In the genomic region with DNA sequence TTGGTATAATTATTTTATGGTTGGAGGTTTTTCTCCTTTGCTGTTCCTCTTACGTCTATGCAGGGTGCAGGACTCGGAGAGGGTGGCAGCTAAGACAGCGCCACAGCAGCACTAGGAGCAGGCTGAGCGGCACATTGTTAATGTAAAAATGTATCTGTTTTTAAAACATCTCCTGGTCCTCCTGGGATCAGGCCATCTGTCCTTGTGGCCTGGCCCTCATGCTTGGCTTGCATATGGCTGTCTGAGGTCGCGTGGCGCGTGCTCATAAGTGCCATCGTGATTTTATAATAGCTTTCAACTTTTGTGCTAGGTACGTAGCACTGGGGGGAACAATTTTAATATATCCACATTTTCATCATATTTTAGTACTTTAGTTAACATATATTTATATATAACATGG, we compare ENCODE assay signal across 17 mouse cellular contexts.
DNase-seq lines count a peak whose midpoint lies in the region; ATAC-seq and TF ChIP-seq lines count a peak whose summit lies in the region.
"Had no signal": no experiment of that assay in that cellular context is flagged by ENCODE, and none has a peak within 500 bp of the region (broad histone marks: within the 10 kb centered on the region; RNA-seq: fewer than 3 reads in every experiment).

No protein-coding gene starts in this region.

- no peak for TF ChIP-seq EP300 in stomach, postnatal 0 days (optimal IDR thresholded peaks at IDR 0.05)

- no peaks in the 10 kb centered on the region for H3K36me3 ChIP-seq in hindbrain, embryonic 12.5 days
- no peaks in the 10 kb centered on the region for H3K36me3 ChIP-seq in hindbrain, embryonic 10.5 days
- no peaks in the 10 kb centered on the region for H3K36me3 ChIP-seq in stomach, embryonic 16.5 days (ENCODE audit: control insufficient read depth, insufficient read depth, low read length)
- no peaks in the 10 kb centered on the region for H3K36me3 ChIP-seq in stomach, postnatal 0 days (ENCODE audit: control insufficient read depth, insufficient read depth, low read length)
- H3K36me3 ChIP-seq in hindbrain, postnatal 0 days (ENCODE audit: insufficient read depth, low read length) = no peaks in the 10 kb centered on the region
- no peaks in the 10 kb centered on the region for H3K36me3 ChIP-seq in splenic B cell, adult 2 months (ENCODE audit: control insufficient read depth, insufficient read depth, low read length, poor library complexity, severe bottlenecking)
- H3K36me3 ChIP-seq in heart, embryonic 12.5 days = no peaks in the 10 kb centered on the region
- H3K36me3 ChIP-seq: heart, embryonic 15.5 days; limb, embryonic 13.5 days; liver, embryonic 15.5 days had no signal

- H3K4me1 ChIP-seq in hindbrain, embryonic 12.5 days = peaks cover 28% of the 10 kb centered on the region
- H3K4me1 ChIP-seq in hindbrain, embryonic 10.5 days (replicated peaks) = peaks cover 22% of the 10 kb centered on the region
- peaks cover 24% of the 10 kb centered on the region for H3K4me1 ChIP-seq in stomach, embryonic 16.5 days (ENCODE audit: control insufficient read depth, insufficient read depth, low read length)
- H3K4me1 ChIP-seq in stomach, postnatal 0 days (replicated peaks; ENCODE audit: control insufficient read depth, insufficient read depth) = peaks cover 6% of the 10 kb centered on the region
- H3K4me1 ChIP-seq in hindbrain, postnatal 0 days (ENCODE audit: insufficient read depth, low read length) = peaks cover 8% of the 10 kb centered on the region; the same call in 1 of the 2 replicates
- peaks cover 30% of the 10 kb centered on the region for H3K4me1 ChIP-seq in heart, embryonic 12.5 days (replicated peaks)

- H3K9me3 ChIP-seq in hindbrain, embryonic 12.5 days (replicated peaks) = no peaks in the 10 kb centered on the region
- no peaks in the 10 kb centered on the region for H3K9me3 ChIP-seq in hindbrain, embryonic 10.5 days
- H3K9me3 ChIP-seq in stomach, embryonic 16.5 days (replicated peaks; ENCODE audit: control insufficient read depth, low read length) = no peaks in the 10 kb centered on the region
- H3K9me3 ChIP-seq in stomach, postnatal 0 days (ENCODE audit: control insufficient read depth, low read length) = no peaks in the 10 kb centered on the region
- no peaks in the 10 kb centered on the region for H3K9me3 ChIP-seq in hindbrain, postnatal 0 days (ENCODE audit: low read length)
- H3K9me3 ChIP-seq in heart, embryonic 12.5 days (replicated peaks) = no peaks in the 10 kb centered on the region
- H3K9me3 ChIP-seq: heart, embryonic 15.5 days; limb, embryonic 13.5 days; liver, embryonic 15.5 days had no signal

- no peak for DNase-seq in hindbrain, embryonic 10.5 days (ENCODE audit: low spot score)
- DNase-seq in stomach, postnatal 0 days (ENCODE audit: low spot score) = no peak
- DNase-seq in hindbrain, postnatal 0 days (ENCODE audit: low spot score) = peak; percentile 30
- DNase-seq in splenic B cell, adult 2 months (ENCODE audit: low read depth, low spot score) = peak; percentile 37
- DNase-seq: embryo, embryonic 11 days; kidney, postnatal 10 days; layer of hippocampus, adult 9-11 months; lung, postnatal 14 days; midbrain, embryonic 14.5 days had no signal

- H3K9ac ChIP-seq in hindbrain, embryonic 12.5 days = no peak overlapping the region
- no peak overlapping the region for H3K9ac ChIP-seq in stomach, embryonic 16.5 days (ENCODE audit: low read length)
- no peak overlapping the region for H3K9ac ChIP-seq in stomach, postnatal 0 days (ENCODE audit: low read length)
- no peak overlapping the region for H3K9ac ChIP-seq in hindbrain, postnatal 0 days (replicated peaks; ENCODE audit: low read length)
- no peak overlapping the region for H3K9ac ChIP-seq in heart, embryonic 12.5 days
- H3K9ac ChIP-seq: heart, embryonic 15.5 days; limb, embryonic 13.5 days; liver, embryonic 15.5 days had no signal

- TF ChIP-seq CTCF in stomach, postnatal 0 days (IDR thresholded peaks at IDR 0.05; ENCODE audit: low read depth) = no peak
- TF ChIP-seq CTCF in hindbrain, postnatal 0 days (IDR thresholded peaks at IDR 0.05; ENCODE audit: low read depth) = no peak

- WGBS in hindbrain, embryonic 12.5 days = 67% methylated on average over 10 of the region's 10 CpGs
- WGBS in hindbrain, embryonic 10.5 days = 88% methylated on average over 10 of the region's 10 CpGs
- 91% methylated on average over 10 of the region's 10 CpGs for WGBS in stomach, embryonic 16.5 days
- 89% methylated on average over 10 of the region's 10 CpGs for WGBS in stomach, postnatal 0 days
- WGBS in hindbrain, postnatal 0 days = 64% methylated on average over 10 of the region's 10 CpGs
- 95% methylated on average over 10 of the region's 10 CpGs for WGBS in heart, embryonic 12.5 days

- no peak overlapping the region for H3K27ac ChIP-seq in hindbrain, embryonic 12.5 days
- H3K27ac ChIP-seq in hindbrain, embryonic 10.5 days = no peak overlapping the region
- H3K27ac ChIP-seq in stomach, embryonic 16.5 days (ENCODE audit: low read length) = peak overlapping the region; percentile 5; the same call in 1 of the 2 replicates
- H3K27ac ChIP-seq in stomach, postnatal 0 days (replicated peaks) = no peak overlapping the region
- H3K27ac ChIP-seq in hindbrain, postnatal 0 days = no peak overlapping the region
- H3K27ac ChIP-seq in heart, embryonic 12.5 days (ENCODE audit: poor library complexity, severe bottlenecking) = no peak overlapping the region
- H3K27ac ChIP-seq: heart, embryonic 15.5 days; limb, embryonic 13.5 days; liver, embryonic 15.5 days had no signal

- H3K4me3 ChIP-seq in hindbrain, embryonic 12.5 days = no peak overlapping the region
- H3K4me3 ChIP-seq in hindbrain, embryonic 10.5 days = no peak overlapping the region
- no peak overlapping the region for H3K4me3 ChIP-seq in stomach, embryonic 16.5 days (replicated peaks; ENCODE audit: low read length)
- no peak overlapping the region for H3K4me3 ChIP-seq in stomach, postnatal 0 days (ENCODE audit: low read depth, low read length)
- no peak overlapping the region for H3K4me3 ChIP-seq in hindbrain, postnatal 0 days (ENCODE audit: low read length)
- H3K4me3 ChIP-seq in heart, embryonic 12.5 days = no peak overlapping the region
- H3K4me3 ChIP-seq: heart, embryonic 15.5 days; limb, embryonic 13.5 days; liver, embryonic 15.5 days had no signal

- 0 out of 2 replicates have a peak, but pooled peaks have one; percentile 33 for ATAC-seq in hindbrain, embryonic 12.5 days (ENCODE audit: low FRiP score)
- ATAC-seq in stomach, embryonic 16.5 days (ENCODE audit: insufficient read depth, low FRiP score) = no peak
- ATAC-seq in stomach, postnatal 0 days (ENCODE audit: low FRiP score, low TSS enrichment) = no peak
- ATAC-seq in hindbrain, postnatal 0 days = no peak
- no peak for ATAC-seq in heart, embryonic 12.5 days (ENCODE audit: insufficient number of reproducible peaks, low FRiP score)
- ATAC-seq: forebrain, embryonic 14.5 days; intestine, postnatal 0 days had no signal

- H3K4me2 ChIP-seq in hindbrain, embryonic 12.5 days (replicated peaks) = no peak overlapping the region
- H3K4me2 ChIP-seq in stomach, embryonic 16.5 days (ENCODE audit: low read depth, low read length) = no peak overlapping the region
- H3K4me2 ChIP-seq in stomach, postnatal 0 days (replicated peaks; ENCODE audit: low read depth) = no peak overlapping the region
- no peak overlapping the region for H3K4me2 ChIP-seq in hindbrain, postnatal 0 days (ENCODE audit: low read depth, low read length)
- no peak overlapping the region for H3K4me2 ChIP-seq in heart, embryonic 12.5 days
- H3K4me2 ChIP-seq: heart, embryonic 15.5 days; limb, embryonic 13.5 days; liver, embryonic 15.5 days had no signal

- H3K27me3 ChIP-seq in hindbrain, embryonic 12.5 days = no peaks in the 10 kb centered on the region
- H3K27me3 ChIP-seq in hindbrain, embryonic 10.5 days (ENCODE audit: insufficient read depth, poor library complexity, severe bottlenecking) = no peaks in the 10 kb centered on the region
- H3K27me3 ChIP-seq in stomach, embryonic 16.5 days (ENCODE audit: control insufficient read depth, insufficient read depth, low read length) = no peaks in the 10 kb centered on the region
- H3K27me3 ChIP-seq in stomach, postnatal 0 days (ENCODE audit: control insufficient read depth, insufficient read depth, low read length) = no peaks in the 10 kb centered on the region
- H3K27me3 ChIP-seq in hindbrain, postnatal 0 days (ENCODE audit: insufficient read depth, low read length) = no peaks in the 10 kb centered on the region
- no peaks in the 10 kb centered on the region for H3K27me3 ChIP-seq in splenic B cell, adult 2 months (ENCODE audit: control insufficient read depth, insufficient read depth, low read length, poor library complexity, severe bottlenecking)
- no peaks in the 10 kb centered on the region for H3K27me3 ChIP-seq in heart, embryonic 12.5 days (replicated peaks)
- H3K27me3 ChIP-seq: heart, embryonic 15.5 days; limb, embryonic 13.5 days; liver, embryonic 15.5 days had no signal

Comparison
In these comparisons a context has a peak if more than half of its experiments do, and no peak if none do; other contexts are left out.
1. DNase-seq: peak in hindbrain, postnatal 0 days (single experiment) and splenic B cell, adult 2 months (single experiment); none in hindbrain, embryonic 10.5 days (single experiment) and stomach, postnatal 0 days (single experiment).